Comparison of ENCODE assay signal across 10 mouse cellular contexts in genomic region chr17:43567593-43567991, GRCm38 (mm10). TPM values are rescaled to one million over a fixed set of nuclear protein-coding genes. Genes with fewer than 3 reads are reported as not detected.
A peak's percentile ranks its signal among the peaks of the same experiment; 100 is the strongest.
DNase-seq lines count a peak whose midpoint lies in the region; ATAC-seq and TF ChIP-seq lines count a peak whose summit lies in the region.
"Had no signal": no experiment of that assay in that cellular context is flagged by ENCODE, and none has a peak within 500 bp of the region (broad histone marks: within the 10 kb centered on the region; RNA-seq: fewer than 3 reads in every experiment).

No protein-coding gene starts in this region.

- no peaks in the 10 kb centered on the region for H3K9me3 ChIP-seq in kidney, embryonic 14.5 days (ENCODE audit: control insufficient read depth, low read length)
- no peaks in the 10 kb centered on the region for H3K9me3 ChIP-seq in hindbrain, embryonic 11.5 days (ENCODE audit: control insufficient read depth, low read length)
- no peaks in the 10 kb centered on the region for H3K9me3 ChIP-seq in midbrain, embryonic 11.5 days (ENCODE audit: control insufficient read depth, low read length)

- no peaks in the 10 kb centered on the region for H3K36me3 ChIP-seq in kidney, embryonic 14.5 days (ENCODE audit: control insufficient read depth, insufficient read depth, low read length)
- no peaks in the 10 kb centered on the region for H3K36me3 ChIP-seq in hindbrain, embryonic 11.5 days (ENCODE audit: control insufficient read depth, insufficient read depth, low read length)
- H3K36me3 ChIP-seq in midbrain, embryonic 11.5 days (ENCODE audit: control insufficient read depth, insufficient read depth, low read length) = no peaks in the 10 kb centered on the region

- H3K9ac ChIP-seq in kidney, embryonic 14.5 days (ENCODE audit: low read depth, low read length) = peak overlapping the region; percentile 49
- H3K9ac ChIP-seq in hindbrain, embryonic 11.5 days (ENCODE audit: low read depth, low read length) = peak overlapping the region; percentile 37
- peak overlapping the region; percentile 51 for H3K9ac ChIP-seq in midbrain, embryonic 11.5 days (ENCODE audit: low read length)

- no peaks in the 10 kb centered on the region for H3K27me3 ChIP-seq in kidney, embryonic 14.5 days (ENCODE audit: control insufficient read depth, insufficient read depth, low read length)
- no peaks in the 10 kb centered on the region for H3K27me3 ChIP-seq in hindbrain, embryonic 11.5 days (ENCODE audit: control insufficient read depth, insufficient read depth, low read length)
- no peaks in the 10 kb centered on the region for H3K27me3 ChIP-seq in midbrain, embryonic 11.5 days (ENCODE audit: control insufficient read depth, insufficient read depth, low read length)

- H3K27ac ChIP-seq in kidney, embryonic 14.5 days (ENCODE audit: low read depth, low read length) = peak overlapping the region; percentile 87
- no peak overlapping the region for H3K27ac ChIP-seq in hindbrain, embryonic 11.5 days (ENCODE audit: low read depth, low read length)
- H3K27ac ChIP-seq in midbrain, embryonic 11.5 days (ENCODE audit: low read depth, low read length) = no peak overlapping the region

- peak; percentile 8; the same call in 1 of the 2 replicates for ATAC-seq in kidney, embryonic 14.5 days (ENCODE audit: low FRiP score, low TSS enrichment)
- peak; percentile 58 for ATAC-seq in hindbrain, embryonic 11.5 days (ENCODE audit: low FRiP score)
- peak; percentile 54 for ATAC-seq in midbrain, embryonic 11.5 days (ENCODE audit: low FRiP score)

- DNase-seq in kidney, adult 18-20 months = no peak
- DNase-seq in brain, embryonic 14.5 days (ENCODE audit: low read depth) = peak; percentile 35
- peak; percentile 43 for DNase-seq in hindbrain, embryonic 11.5 days (ENCODE audit: low spot score)
- peak; percentile 88 for DNase-seq in midbrain, embryonic 11.5 days (ENCODE audit: low spot score, missing footprints)
- no peak for DNase-seq in adrenal gland, adult 18-20 months (ENCODE audit: low spot score in 2 of 2)
- DNase-seq in cerebellum, postnatal 10 days = no peak
- no peak for DNase-seq in B cell, adult 2 months

- 10% methylated on average over 12 of the region's 12 CpGs for WGBS in kidney, embryonic 14.5 days
- 7% methylated on average over 12 of the region's 12 CpGs for WGBS in hindbrain, embryonic 11.5 days
- WGBS in midbrain, embryonic 11.5 days = 7% methylated on average over 12 of the region's 12 CpGs

- peak overlapping the region; percentile 52 for H3K4me3 ChIP-seq in kidney, embryonic 14.5 days (ENCODE audit: low read length)
- peak overlapping the region; percentile 40 for H3K4me3 ChIP-seq in hindbrain, embryonic 11.5 days (ENCODE audit: low read depth, low read length)
- H3K4me3 ChIP-seq in midbrain, embryonic 11.5 days (ENCODE audit: low read depth, low read length) = peak overlapping the region; percentile 33

- peak overlapping the region; percentile 74 for H3K4me2 ChIP-seq in kidney, embryonic 14.5 days (replicated peaks; ENCODE audit: low read depth, low read length)
- peak overlapping the region; percentile 74 for H3K4me2 ChIP-seq in hindbrain, embryonic 11.5 days (replicated peaks; ENCODE audit: low read depth, low read length)
- H3K4me2 ChIP-seq in midbrain, embryonic 11.5 days = peak overlapping the region; percentile 62

- no peaks in the 10 kb centered on the region; the same call in 1 of the 2 replicates for H3K4me1 ChIP-seq in kidney, embryonic 14.5 days (ENCODE audit: control insufficient read depth, insufficient read depth, low read length)
- H3K4me1 ChIP-seq in hindbrain, embryonic 11.5 days (replicated peaks; ENCODE audit: control insufficient read depth, insufficient read depth, low read length) = no peaks in the 10 kb centered on the region
- no peaks in the 10 kb centered on the region for H3K4me1 ChIP-seq in midbrain, embryonic 11.5 days (ENCODE audit: control insufficient read depth, insufficient read depth, low read length)

- TF ChIP-seq POLR2A in brain, embryonic 14.5 days (IDR thresholded peaks at IDR 0.05; ENCODE audit: borderline replicate concordance, extremely low read depth, insufficient read depth, insufficient read length, poor library complexity, severe bottlenecking) = no peak

- TF ChIP-seq CTCF in brain, embryonic 14.5 days (IDR thresholded peaks at IDR 0.05; ENCODE audit: borderline replicate concordance, extremely low read depth, insufficient read depth, insufficient read length) = no peak

RNA-seq across cellular contexts. Expression of gene Pla2g7, which starts 0.3 kb away (rescaled TPM):
- polyA plus RNA-seq in kidney, embryonic 14.5 days (2014; fragmentation: Nextera tagmentation; extraction: Ambion mirVana) = 73.1 and 75.2 TPM in 2 replicates
- polyA plus RNA-seq in brain, embryonic 14.5 days (2012; rRNA removed) = 6.4 and 16.5 TPM in 2 replicates
- 15.4 and 16.3 TPM in 2 replicates for polyA plus RNA-seq in hindbrain, embryonic 11.5 days (2014; fragmentation: Nextera tagmentation; extraction: Ambion mirVana)
- 3.7 and 4.0 TPM in 2 replicates for polyA plus RNA-seq in midbrain, embryonic 11.5 days (2014; fragmentation: Nextera tagmentation; extraction: Ambion mirVana)
- total RNA-seq in adrenal gland, adult 18-20 months (2021) = 10 to 100 TPM; 16.9 to 34.4 TPM

RNA-seq across cellular contexts. Expression of gene Ankrd66, which starts 24.2 kb away (rescaled TPM):
- 0.39 and 0.60 TPM in 2 replicates for polyA plus RNA-seq in kidney, embryonic 14.5 days (2014; fragmentation: Nextera tagmentation; extraction: Ambion mirVana)
- polyA plus RNA-seq in brain, embryonic 14.5 days (2012; rRNA removed) = 0.53 and 0.82 TPM in 2 replicates
- polyA plus RNA-seq in hindbrain, embryonic 11.5 days (2014; fragmentation: Nextera tagmentation; extraction: Ambion mirVana) = 1.2 TPM in 2 replicates
- 0.16 and 0.25 TPM in 2 replicates for polyA plus RNA-seq in midbrain, embryonic 11.5 days (2014; fragmentation: Nextera tagmentation; extraction: Ambion mirVana)
- total RNA-seq in adrenal gland, adult 18-20 months (2021) = not detected
- total RNA-seq: ES-E14 had no signal
- polyA plus RNA-seq: small intestine, adult 2 months had no signal

Comparison
In these comparisons a context has a peak if more than half of its experiments do, and no peak if none do; other contexts are left out.
1. ATAC-seq: peak in every context shown above with its lines; median percentile 58 in hindbrain, embryonic 11.5 days; 54 in midbrain, embryonic 11.5 days; 8 in kidney, embryonic 14.5 days.
2. DNase-seq: peak in brain, embryonic 14.5 days (single experiment), hindbrain, embryonic 11.5 days (single experiment) and midbrain, embryonic 11.5 days (single experiment); none in kidney, adult 18-20 months (single experiment), adrenal gland, adult 18-20 months (0 of 2), cerebellum, postnatal 10 days (0 of 2) and B cell, adult 2 months (0 of 2).
3. Peak in every context shown above with its lines, with median percentiles within 50 percentile points of each other: H3K4me2 ChIP-seq, H3K4me3 ChIP-seq and H3K9ac ChIP-seq.